Mouse (Mus musculus): ENCODE measurements around the gene Zbtb16. TPM values are rescaled to one million over a fixed set of nuclear protein-coding genes. Genes with fewer than 3 reads are reported as not detected.

Zbtb16 gene
- polyA plus RNA-seq, 1 experiment: 4.1 TPM

GRCm38 (mm10) chr9:48721172-48721571, 114.8 kb downstream of the Zbtb16 start:
- TF ChIP-seq POLR2A (IDR thresholded peaks at IDR 0.05; ENCODE audit: control insufficient read depth, extremely low read depth, insufficient read depth, low read length, poor library complexity): no peak
- TF ChIP-seq CTCF (IDR thresholded peaks at IDR 0.05; ENCODE audit: borderline replicate concordance, control insufficient read depth, extremely low read depth, insufficient read depth, low read length, poor library complexity): no peak
- no peaks in the 10 kb centered on the region for H3K36me3 ChIP-seq (ENCODE audit: control insufficient read depth, insufficient read depth, low read length)
- no peak for DNase-seq
- 88% methylated on average over 3 of the region's 3 CpGs for WGBS
- H3K4me1 ChIP-seq (replicated peaks; ENCODE audit: control insufficient read depth, insufficient read depth, low read length): no peaks in the 10 kb centered on the region
- no peak overlapping the region for H3K4me3 ChIP-seq (ENCODE audit: control insufficient read depth, insufficient read depth, low read length)
- no peak overlapping the region for H3K27ac ChIP-seq (ENCODE audit: control insufficient read depth, insufficient read depth, low read length)
- H3K27me3 ChIP-seq (ENCODE audit: control insufficient read depth, insufficient read depth, low read length): no peaks in the 10 kb centered on the region

DNA sequence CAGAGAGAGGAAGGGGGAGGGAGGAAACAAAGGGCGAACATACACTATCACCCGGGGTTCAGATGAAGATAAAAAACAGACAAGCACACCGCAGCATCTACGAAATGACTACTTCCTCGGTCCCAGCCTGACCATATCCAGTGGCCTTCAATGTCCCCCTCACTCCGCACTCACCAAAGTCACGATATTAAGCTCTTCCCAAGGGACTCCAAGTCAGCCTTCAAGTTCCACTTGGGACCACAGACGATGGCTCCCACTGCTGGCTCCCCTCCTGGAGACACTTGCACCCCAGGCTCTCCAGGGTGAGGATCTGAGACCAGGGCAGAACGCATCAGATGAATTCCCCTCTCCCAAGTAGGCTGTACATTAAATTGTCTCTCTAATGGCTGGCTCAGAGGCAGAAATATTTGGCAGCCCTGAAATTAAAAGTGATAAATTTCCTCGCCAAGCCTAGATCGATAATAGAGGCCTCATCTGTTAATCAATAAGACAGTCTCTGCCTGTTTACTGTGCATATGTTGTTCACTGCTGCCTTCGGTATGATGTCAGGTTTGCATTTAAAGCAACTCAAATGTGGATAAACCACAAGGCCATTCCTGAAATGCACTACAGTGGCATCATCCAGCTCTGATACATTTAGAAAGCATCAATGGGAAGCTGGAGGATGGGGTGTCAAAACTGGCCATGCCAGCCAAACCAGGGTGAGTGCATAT, 115.6 kb downstream of the Zbtb16 start:
- Histone ChIP-seq H3K4me1 (replicated peaks; ENCODE audit: control insufficient read depth, insufficient read depth, low read length) (no peaks in the 10 kb centered on the region), H3K4me3 (ENCODE audit: control insufficient read depth, insufficient read depth, low read length) (no peak overlapping the region), H3K36me3 (ENCODE audit: control insufficient read depth, insufficient read depth, low read length) (no peaks in the 10 kb centered on the region), H3K27me3 (ENCODE audit: control insufficient read depth, insufficient read depth, low read length) (no peaks in the 10 kb centered on the region), H3K27ac (ENCODE audit: control insufficient read depth, insufficient read depth, low read length) (no peak overlapping the region)
- TF ChIP-seq CTCF (IDR thresholded peaks at IDR 0.05; ENCODE audit: borderline replicate concordance, control insufficient read depth, extremely low read depth, insufficient read depth, low read length, poor library complexity): no peak
- TF ChIP-seq POLR2A (IDR thresholded peaks at IDR 0.05; ENCODE audit: control insufficient read depth, extremely low read depth, insufficient read depth, low read length, poor library complexity): no peak
- no peak for DNase-seq
- WGBS: 85% methylated on average over 12 of the region's 12 CpGs

- DNase-seq: no peak
- H3K4me3 ChIP-seq (ENCODE audit: control insufficient read depth, insufficient read depth, low read length): no peak overlapping the region
- 74% methylated on average over 4 of the region's 4 CpGs for WGBS
- TF ChIP-seq POLR2A (IDR thresholded peaks at IDR 0.05; ENCODE audit: control insufficient read depth, extremely low read depth, insufficient read depth, low read length, poor library complexity): no peak
- no peak overlapping the region for H3K27ac ChIP-seq (ENCODE audit: control insufficient read depth, insufficient read depth, low read length)
- no peaks in the 10 kb centered on the region for H3K27me3 ChIP-seq (ENCODE audit: control insufficient read depth, insufficient read depth, low read length)
- H3K4me1 ChIP-seq (replicated peaks; ENCODE audit: control insufficient read depth, insufficient read depth, low read length): peaks cover 3% of the 10 kb centered on the region; the same call in 1 of the 2 replicates
- H3K36me3 ChIP-seq (ENCODE audit: control insufficient read depth, insufficient read depth, low read length): no peaks in the 10 kb centered on the region
These were observed 116.4 kb downstream of the Zbtb16 start for GRCm38 (mm10) chr9:48719619-48720018.

DNA sequence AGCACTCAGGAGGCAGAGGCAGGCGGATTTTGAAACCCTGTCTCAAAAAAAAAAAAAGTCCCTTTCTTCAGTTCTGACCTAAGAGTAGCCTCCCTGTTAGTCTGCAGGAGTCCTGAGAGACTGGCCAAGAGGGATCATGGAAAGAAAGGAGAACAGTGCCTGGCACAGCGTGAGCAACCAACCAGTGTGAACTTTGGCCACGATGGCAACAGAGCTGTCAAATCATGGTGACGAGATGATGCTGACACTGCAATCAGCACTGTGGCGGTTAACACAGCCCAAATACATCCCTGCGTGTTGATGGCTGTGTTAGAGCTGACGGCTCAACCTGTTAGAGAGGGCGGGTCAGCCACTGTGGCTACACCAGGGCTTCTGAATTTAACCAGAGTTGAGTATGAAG, 119.5 kb downstream of the Zbtb16 start:
- DNase-seq: no peak
- 92% methylated on average over 8 of the region's 8 CpGs for WGBS
- H3K36me3 ChIP-seq (ENCODE audit: control insufficient read depth, insufficient read depth, low read length): no peaks in the 10 kb centered on the region
- H3K4me1 ChIP-seq (replicated peaks; ENCODE audit: control insufficient read depth, insufficient read depth, low read length): peaks cover 16% of the 10 kb centered on the region
- TF ChIP-seq POLR2A (IDR thresholded peaks at IDR 0.05; ENCODE audit: control insufficient read depth, extremely low read depth, insufficient read depth, low read length, poor library complexity) (no peak), CTCF (IDR thresholded peaks at IDR 0.05; ENCODE audit: borderline replicate concordance, control insufficient read depth, extremely low read depth, insufficient read depth, low read length, poor library complexity) (no peak)
- no peaks in the 10 kb centered on the region for H3K27me3 ChIP-seq (ENCODE audit: control insufficient read depth, insufficient read depth, low read length)
- H3K27ac ChIP-seq (ENCODE audit: control insufficient read depth, insufficient read depth, low read length): no peak overlapping the region
- no peak overlapping the region for H3K4me3 ChIP-seq (ENCODE audit: control insufficient read depth, insufficient read depth, low read length)

GRCm38 (mm10) chr9:48715042-48715441, 121.0 kb downstream of the Zbtb16 start:
- no peak overlapping the region for H3K4me3 ChIP-seq (ENCODE audit: control insufficient read depth, insufficient read depth, low read length)
- H3K36me3 ChIP-seq (ENCODE audit: control insufficient read depth, insufficient read depth, low read length): no peaks in the 10 kb centered on the region
- no peak for DNase-seq
- no peak overlapping the region for H3K27ac ChIP-seq (ENCODE audit: control insufficient read depth, insufficient read depth, low read length)
- H3K4me1 ChIP-seq (replicated peaks; ENCODE audit: control insufficient read depth, insufficient read depth, low read length): peaks cover 20% of the 10 kb centered on the region
- 11% methylated on average over 8 of the region's 8 CpGs for WGBS
- no peaks in the 10 kb centered on the region for H3K27me3 ChIP-seq (ENCODE audit: control insufficient read depth, insufficient read depth, low read length)
- TF ChIP-seq CTCF (IDR thresholded peaks at IDR 0.05; ENCODE audit: borderline replicate concordance, control insufficient read depth, extremely low read depth, insufficient read depth, low read length, poor library complexity): no peak
- TF ChIP-seq POLR2A (IDR thresholded peaks at IDR 0.05; ENCODE audit: control insufficient read depth, extremely low read depth, insufficient read depth, low read length, poor library complexity): no peak

DNA sequence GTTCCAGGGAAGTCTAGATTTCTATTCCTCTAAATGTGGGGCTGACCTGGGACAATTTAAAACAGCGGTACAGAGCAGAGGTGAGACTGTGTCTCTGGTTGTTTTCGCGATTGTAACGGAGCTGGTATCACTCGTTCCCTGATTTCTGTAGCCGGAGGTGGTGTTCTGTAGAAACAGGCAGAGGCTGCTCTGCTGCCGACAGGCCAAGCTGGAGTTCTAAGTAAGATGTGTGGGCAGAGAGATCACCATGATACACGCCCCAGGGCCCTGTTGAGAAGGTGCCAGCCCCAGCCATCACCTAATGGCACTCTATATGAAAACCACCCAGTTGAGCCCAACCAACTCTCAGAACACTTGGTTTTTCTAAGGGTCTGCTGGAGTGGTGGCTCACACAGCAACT, 122.2 kb downstream of the Zbtb16 start:
- no peaks in the 10 kb centered on the region for H3K36me3 ChIP-seq (ENCODE audit: control insufficient read depth, insufficient read depth, low read length)
- no peak overlapping the region for H3K4me3 ChIP-seq (ENCODE audit: control insufficient read depth, insufficient read depth, low read length)
- H3K27me3 ChIP-seq (ENCODE audit: control insufficient read depth, insufficient read depth, low read length): no peaks in the 10 kb centered on the region
- WGBS: 91% methylated on average over 8 of the region's 8 CpGs
- DNase-seq: no peak
- no peak for TF ChIP-seq POLR2A (IDR thresholded peaks at IDR 0.05; ENCODE audit: control insufficient read depth, extremely low read depth, insufficient read depth, low read length, poor library complexity)
- no peak for TF ChIP-seq CTCF (IDR thresholded peaks at IDR 0.05; ENCODE audit: borderline replicate concordance, control insufficient read depth, extremely low read depth, insufficient read depth, low read length, poor library complexity)
- no peak overlapping the region for H3K27ac ChIP-seq (ENCODE audit: control insufficient read depth, insufficient read depth, low read length)
- peaks cover 20% of the 10 kb centered on the region for H3K4me1 ChIP-seq (replicated peaks; ENCODE audit: control insufficient read depth, insufficient read depth, low read length)

All from thymus, adult 2 months (tissue).